Mouse (Mus musculus) heart, embryonic 11.5 days (tissue): ENCODE results near the gene Cgref1. TPM values are rescaled to one million over a fixed set of nuclear protein-coding genes. Genes with fewer than 3 reads are reported as not detected.
A peak's percentile ranks its signal among the peaks of the same experiment; 100 is the strongest.

Experiments
- ATAC-seq: fragments of 200-750 bp; cut with Nextera tagmentation; replicated peaks from 2 replicates; pipeline ENCODE4 v1.8.0; 2017; ENCODE audit warnings: moderate library complexity; ENCODE audit not compliant: insufficient number of reproducible peaks, low FRiP score, low TSS enrichment
- H3K27ac ChIP-seq: fragments of 300-500 bp; sonication (generic); 2 replicates; pipeline ENCODE4 v1.5.1; 2014; ENCODE audit warnings: mild to moderate bottlenecking, low read depth, low read length
- H3K27me3 ChIP-seq: fragments of 300-500 bp; sonication (generic); 2 replicates; pipeline ENCODE4 v1.6.1; 2014; ENCODE audit warnings: mild to moderate bottlenecking, low read length, mixed read lengths; ENCODE audit not compliant: control insufficient read depth, insufficient read depth
- H3K36me3 ChIP-seq: fragments of 300-500 bp; sonication (generic); 2 replicates; pipeline ENCODE4 v1.6.1; 2014; ENCODE audit warnings: mild to moderate bottlenecking, low read length, moderate library complexity, mixed read lengths; ENCODE audit not compliant: control insufficient read depth, insufficient read depth
- H3K4me1 ChIP-seq: fragments of 300-500 bp; sonication (generic); 2 replicates; pipeline ENCODE4 v1.6.1; 2014; ENCODE audit warnings: low read length; ENCODE audit not compliant: control insufficient read depth, insufficient read depth
- H3K4me2 ChIP-seq: fragments of 300-500 bp; sonication (generic); 2 replicates; pipeline ENCODE4 v1.6.1; 2014; ENCODE audit warnings: mild to moderate bottlenecking, moderate library complexity
- H3K4me3 ChIP-seq: fragments of 300-500 bp; sonication (generic); 2 replicates; pipeline ENCODE4 v1.5.1; 2014; ENCODE audit warnings: low read depth, low read length
- H3K9ac ChIP-seq: fragments of 300-500 bp; sonication (generic); 2 replicates; pipeline ENCODE4 v1.6.1; 2014; ENCODE audit warnings: mild to moderate bottlenecking, low read depth, low read length, moderate library complexity
- H3K9me3 ChIP-seq: fragments of 300-500 bp; sonication (generic); replicated peaks from 2 replicates; pipeline ENCODE4 v1.6.1; 2016; ENCODE audit warnings: low read length; ENCODE audit not compliant: control insufficient read depth
- WGBS: fragments of 180-500 bp; shearing (Covaris S2); extraction: QIAGEN DNeasy Blood & Tissue Kit; methylation state at CpG from one replicate; pipeline ENCODE4 v1.1.7; 2014; ENCODE audit not compliant: insufficient replicate concordance; 5-methylcytosine and 5-hydroxymethylcytosine counted together
- polyA plus RNA-seq: library from polyadenylated mRNA; unstranded; fragments of >200 nt; fragmentation: Nextera tagmentation; extraction: Ambion mirVana; gene quantifications from 2 replicates; pipeline ENCODE4 v1.2.1, GENCODE M21; 2014

Gene Cgref1
- polyA plus RNA-seq, 1 experiment from 2014 or later, result 5.4 TPM

DNA sequence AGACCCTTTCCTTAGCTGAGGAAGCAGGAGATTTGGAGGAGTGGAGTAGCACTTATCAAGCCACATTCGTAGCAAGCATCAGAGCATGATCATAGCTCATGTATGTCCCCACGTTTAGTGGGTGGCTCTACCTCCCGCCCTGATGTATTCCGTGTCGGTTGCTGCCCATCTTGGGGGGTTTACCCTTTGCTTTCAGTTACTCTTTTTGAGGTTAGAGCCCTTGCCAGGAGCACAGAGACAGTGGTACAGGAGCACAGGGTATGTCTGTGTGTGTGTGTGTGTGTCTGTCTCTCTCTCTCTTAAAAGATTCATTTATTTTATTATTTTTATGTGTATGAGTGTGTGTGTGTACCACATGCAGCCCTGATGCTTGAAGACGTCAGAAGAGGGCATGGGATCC, 22.3 kb downstream of the Cgref1 start:
- Histone ChIP-seq H3K4me3 (no peak overlapping the region), H3K27me3 (no peaks in the 10 kb centered on the region), H3K36me3 (peaks cover 5% of the 10 kb centered on the region; the same call in 1 of the 2 replicates), H3K9ac (no peak overlapping the region), H3K27ac (no peak overlapping the region), H3K9me3 (no peaks in the 10 kb centered on the region), H3K4me2 (peak overlapping the region; percentile 73), H3K4me1 (peaks cover 20% of the 10 kb centered on the region)
- no peak for ATAC-seq
- 79% methylated on average over 6 of the region's 6 CpGs for WGBS

- Histone ChIP-seq H3K4me3 (peak overlapping the region; percentile 54), H3K4me2 (peak overlapping the region; percentile 73)
Measured at GRCm38 (mm10) chr5:30922581-30923041, 22.8 kb downstream of the Cgref1 start.

DNA sequence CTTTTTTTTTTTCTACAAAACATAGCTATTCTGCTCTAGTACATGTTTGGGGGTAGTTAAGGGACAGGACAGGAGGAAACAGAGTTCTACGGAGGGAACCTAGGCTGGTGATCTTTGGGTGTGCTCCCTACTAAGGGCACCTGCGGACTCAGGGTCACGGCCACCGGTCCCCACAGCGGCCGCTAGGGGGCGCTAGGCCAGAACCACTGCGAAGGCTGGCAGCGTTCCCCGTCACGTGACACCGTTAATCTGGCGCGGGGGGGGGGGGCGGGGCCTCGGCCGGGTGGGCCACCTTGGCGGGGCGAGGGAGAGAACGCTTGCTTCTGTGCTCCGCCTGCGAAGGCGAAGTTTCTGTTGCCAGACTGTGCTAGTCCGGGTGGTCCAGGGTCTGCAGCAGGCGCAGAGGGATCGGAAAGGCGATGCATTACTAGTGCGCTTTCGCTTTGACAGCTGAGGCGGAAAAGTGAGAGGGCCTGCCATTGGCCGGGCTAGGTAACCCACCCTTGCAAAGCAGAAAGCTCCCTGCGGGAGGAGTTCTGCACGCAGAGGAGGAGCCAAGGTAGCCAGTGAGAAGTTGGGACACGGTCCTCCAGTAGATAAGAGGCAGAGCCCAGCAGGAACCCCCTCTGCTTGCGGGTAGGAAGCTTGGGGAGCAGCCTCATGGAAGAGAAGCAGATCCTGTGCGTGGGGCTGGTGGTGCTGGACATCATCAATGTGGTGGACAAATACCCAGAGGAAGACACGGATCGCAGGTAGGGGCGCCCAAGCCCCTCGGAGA, 23.9 kb downstream of the Cgref1 start, which contains the start of gene Khk:
TSS of gene Khk (plus strand) at position 176 of the 778 bp plus-strand sequence.
- Histone ChIP-seq H3K36me3 (peaks cover 11% of the 10 kb centered on the region), H3K9me3 (no peaks in the 10 kb centered on the region), H3K4me1 (peaks cover 27% of the 10 kb centered on the region), H3K27me3 (no peaks in the 10 kb centered on the region), H3K9ac (peak within 1 kb of the TSS; percentile 79), H3K4me2 (peak within 1 kb of the TSS; percentile 73), H3K4me3 (peak within 1 kb of the TSS; percentile 54), H3K27ac (peak within 1 kb of the TSS; percentile 82)
- under 1% methylated on average over 37 of the region's 40 CpGs for whole genome bisulfite sequencing
- ATAC-seq, result peak; percentile 80

More at GRCm38 (mm10) chr5:30922581-30923041, 22.8 kb downstream of the Cgref1 start:
- H3K4me1 ChIP-seq, result peaks cover 20% of the 10 kb centered on the region
- no peak for ATAC-seq
- no peaks in the 10 kb centered on the region for H3K9me3 ChIP-seq
- H3K36me3 ChIP-seq, result peaks cover 9% of the 10 kb centered on the region; the same call in 1 of the 2 replicates
- 44% methylated on average over 10 of the region's 10 CpGs for WGBS
- H3K27ac ChIP-seq, result peak overlapping the region; percentile 82; the same call in 1 of the 2 replicates
- peak overlapping the region; percentile 79 for H3K9ac ChIP-seq
- no peaks in the 10 kb centered on the region for H3K27me3 ChIP-seq

- no peak for ATAC-seq
- Histone ChIP-seq H3K9ac (no peak overlapping the region), H3K9me3 (no peaks in the 10 kb centered on the region), H3K27ac (no peak overlapping the region), H3K36me3 (peaks cover 11% of the 10 kb centered on the region), H3K27me3 (no peaks in the 10 kb centered on the region), H3K4me2 (peak overlapping the region; percentile 73), H3K4me1 (peaks cover 33% of the 10 kb centered on the region), H3K4me3 (no peak overlapping the region)
- whole genome bisulfite sequencing, result 68% methylated on average over 19 of the region's 19 CpGs
Measured at GRCm38 (mm10) chr5:30920621-30921020, 24.8 kb downstream of the Cgref1 start.

DNA sequence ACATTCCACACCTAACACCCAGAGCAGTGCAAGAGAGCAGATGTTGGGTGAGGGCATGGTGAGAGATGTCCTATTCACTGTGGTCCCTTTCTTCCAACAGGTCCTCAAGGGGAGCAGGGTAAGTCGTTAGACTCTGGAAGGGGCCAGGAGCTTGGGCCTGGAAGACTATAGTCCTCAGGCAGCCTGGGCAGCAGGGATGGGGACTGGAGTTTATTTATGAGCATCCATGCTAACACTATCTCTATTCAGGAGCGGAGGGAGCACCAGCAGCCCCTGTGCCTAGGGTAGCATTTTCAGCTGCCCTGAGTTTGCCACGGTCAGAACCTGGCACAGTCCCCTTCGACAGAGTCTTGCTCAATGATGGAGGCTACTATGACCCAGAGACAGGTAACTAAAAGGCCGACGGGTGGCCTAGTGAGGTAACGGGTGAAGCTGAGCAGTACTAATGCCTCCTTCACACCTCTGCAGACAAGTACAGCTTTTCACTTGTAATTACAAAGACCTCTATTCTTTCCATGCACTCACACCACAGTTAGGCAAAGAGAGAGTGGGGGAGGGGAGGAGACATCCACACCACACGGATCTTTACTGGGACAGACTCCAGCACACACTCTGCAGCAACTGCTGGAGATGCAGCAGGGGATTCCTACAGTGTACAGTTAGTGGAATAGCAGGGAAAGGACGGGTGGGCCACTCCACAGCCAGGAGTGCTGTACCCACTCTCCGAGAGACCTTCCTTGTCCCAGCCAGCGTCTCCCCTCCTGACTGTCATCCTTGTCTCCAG, 25.4 kb downstream of the Cgref1 start:
- Histone ChIP-seq H3K4me1 (peaks cover 37% of the 10 kb centered on the region), H3K4me3 (no peak overlapping the region), H3K9ac (no peak overlapping the region), H3K9me3 (no peaks in the 10 kb centered on the region), H3K4me2 (peak overlapping the region; percentile 73; the same call in 1 of the 2 replicates), H3K27ac (no peak overlapping the region), H3K27me3 (no peaks in the 10 kb centered on the region), H3K36me3 (peaks cover 11% of the 10 kb centered on the region)
- no peak for ATAC-seq
- WGBS, result 74% methylated on average over 11 of the region's 11 CpGs

- Histone ChIP-seq H3K27me3 (no peaks in the 10 kb centered on the region), H3K9ac (no peak overlapping the region), H3K4me2 (no peak overlapping the region), H3K36me3 (peaks cover 11% of the 10 kb centered on the region), H3K9me3 (no peaks in the 10 kb centered on the region), H3K4me1 (peaks cover 36% of the 10 kb centered on the region), H3K4me3 (no peak overlapping the region), H3K27ac (no peak overlapping the region)
- ATAC-seq, result no peak
- 84% methylated on average over 8 of the region's 8 CpGs for WGBS
Measured at GRCm38 (mm10) chr5:30918691-30919090, 26.7 kb downstream of the Cgref1 start.

- peaks cover 41% of the 10 kb centered on the region for H3K4me1 ChIP-seq
- no peak for ATAC-seq
- no peak overlapping the region for H3K9ac ChIP-seq
- H3K4me3 ChIP-seq, result no peak overlapping the region
- H3K9me3 ChIP-seq, result no peaks in the 10 kb centered on the region
- 83% methylated on average over 31 of the region's 31 CpGs for WGBS
- no peak overlapping the region for H3K4me2 ChIP-seq
- peaks cover 11% of the 10 kb centered on the region for H3K36me3 ChIP-seq
- H3K27ac ChIP-seq, result no peak overlapping the region
- H3K27me3 ChIP-seq, result no peaks in the 10 kb centered on the region
Measured at GRCm38 (mm10) chr5:30917891-30918670, 27.3 kb downstream of the Cgref1 start.

DNA sequence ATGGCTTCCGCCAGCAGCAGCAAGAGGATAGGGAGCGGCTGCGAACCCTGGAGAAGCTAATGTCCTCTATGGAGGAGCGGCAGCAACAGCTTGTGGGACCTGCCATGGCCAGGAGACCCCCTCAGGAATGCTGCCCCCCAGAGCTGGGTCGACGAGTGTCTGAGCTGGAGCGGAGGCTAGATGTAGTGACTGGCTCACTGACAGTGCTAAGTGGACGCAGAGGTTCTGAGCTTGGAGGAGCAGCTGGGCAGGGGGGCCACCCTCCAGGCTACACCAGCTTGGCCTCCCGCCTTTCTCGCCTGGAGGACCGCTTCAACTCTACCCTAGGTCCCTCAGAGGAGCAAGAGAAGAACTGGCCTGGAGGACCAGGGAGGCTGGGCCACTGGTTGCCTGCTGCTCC, 28.0 kb downstream of the Cgref1 start:
- peaks cover 39% of the 10 kb centered on the region for H3K4me1 ChIP-seq
- no peak overlapping the region for H3K4me3 ChIP-seq
- WGBS, result 84% methylated on average over 11 of the region's 11 CpGs
- H3K4me2 ChIP-seq, result no peak overlapping the region
- H3K27ac ChIP-seq, result no peak overlapping the region
- no peaks in the 10 kb centered on the region for H3K9me3 ChIP-seq
- H3K36me3 ChIP-seq, result peaks cover 11% of the 10 kb centered on the region
- no peaks in the 10 kb centered on the region for H3K27me3 ChIP-seq
- no peak overlapping the region for H3K9ac ChIP-seq
- no peak for ATAC-seq
